In genomic region chr10:44454753-44455152, GRCm38 (mm10) we compare ENCODE assay signal across 14 mouse cellular contexts.
DNase-seq lines count a peak whose midpoint lies in the region; ATAC-seq and TF ChIP-seq lines count a peak whose summit lies in the region.
"Had no signal": no experiment of that assay in that cellular context is flagged by ENCODE, and none has a peak within 500 bp of the region (broad histone marks: within the 10 kb centered on the region; RNA-seq: fewer than 3 reads in every experiment).

No protein-coding gene starts in this region.

- H3K27me3 ChIP-seq in lung, postnatal 0 days (replicated peaks; ENCODE audit: insufficient read depth, low read length), result no peaks in the 10 kb centered on the region
- no peaks in the 10 kb centered on the region for H3K27me3 ChIP-seq in intestine, embryonic 15.5 days (replicated peaks)
- peaks cover 56% of the 10 kb centered on the region for H3K27me3 ChIP-seq in forebrain, embryonic 12.5 days

- H3K4me2 ChIP-seq in lung, postnatal 0 days (replicated peaks; ENCODE audit: low read depth, low read length), result peak overlapping the region; percentile 22
- H3K4me2 ChIP-seq in intestine, embryonic 15.5 days (replicated peaks), result peak overlapping the region; percentile 51
- H3K4me2 ChIP-seq in forebrain, embryonic 12.5 days, result no peak overlapping the region
- H3K4me2 ChIP-seq: forebrain, embryonic 13.5 days; hindbrain, embryonic 14.5 days had no signal

- no peak for TF ChIP-seq EP300 in lung, postnatal 0 days (IDR thresholded peaks at IDR 0.05)

- peak; percentile 42 for DNase-seq in heart, adult 11 months
- no peak for DNase-seq in heart, adult 9 months (ENCODE audit: low spot score in 2 of 2)
- DNase-seq in lung, postnatal 0 days (ENCODE audit: low spot score), result peak; percentile 27
- no peak for DNase-seq in lung, postnatal 10 days
- peak; percentile 60 for DNase-seq in yolk sac, embryonic 10.5 days (ENCODE audit: low spot score)
- no peak for DNase-seq in cerebellum, postnatal 14 days
- DNase-seq: cerebellum, postnatal 36 days; heart, adult 18-20 months; lung, postnatal 14 days; thymus, adult 2 months had no signal

- H3K36me3 ChIP-seq in lung, postnatal 0 days (ENCODE audit: insufficient read depth, low read length), result no peaks in the 10 kb centered on the region
- no peaks in the 10 kb centered on the region for H3K36me3 ChIP-seq in intestine, embryonic 15.5 days
- no peaks in the 10 kb centered on the region for H3K36me3 ChIP-seq in forebrain, embryonic 12.5 days (replicated peaks)

- WGBS in lung, postnatal 0 days, result 53% methylated on average over 4 of the region's 4 CpGs
- WGBS in intestine, embryonic 15.5 days, result 49% methylated on average over 4 of the region's 4 CpGs
- 83% methylated on average over 4 of the region's 4 CpGs for WGBS in forebrain, embryonic 12.5 days

- no peak overlapping the region for H3K4me3 ChIP-seq in lung, postnatal 0 days (ENCODE audit: low read depth, low read length)
- H3K4me3 ChIP-seq in intestine, embryonic 15.5 days (replicated peaks), result peak overlapping the region; percentile 48
- no peak overlapping the region for H3K4me3 ChIP-seq in forebrain, embryonic 12.5 days (replicated peaks)
- H3K4me3 ChIP-seq: forebrain, embryonic 13.5 days had no signal

- no peaks in the 10 kb centered on the region for H3K9me3 ChIP-seq in lung, postnatal 0 days (ENCODE audit: low read length)
- H3K9me3 ChIP-seq in intestine, embryonic 15.5 days, result no peaks in the 10 kb centered on the region
- no peaks in the 10 kb centered on the region for H3K9me3 ChIP-seq in forebrain, embryonic 12.5 days
- H3K9me3 ChIP-seq: forebrain, embryonic 13.5 days had no signal

- no peak for ATAC-seq in lung, postnatal 0 days
- peak; percentile 69 for ATAC-seq in intestine, embryonic 15.5 days
- ATAC-seq in forebrain, embryonic 12.5 days (ENCODE audit: low FRiP score), result no peak
- ATAC-seq: forebrain, embryonic 13.5 days had no signal

- no peaks in the 10 kb centered on the region for H3K4me1 ChIP-seq in lung, postnatal 0 days (ENCODE audit: insufficient read depth, low read depth, low read length)
- peaks cover 11% of the 10 kb centered on the region; the same call in 1 of the 2 replicates for H3K4me1 ChIP-seq in intestine, embryonic 15.5 days (replicated peaks)
- peaks cover 22% of the 10 kb centered on the region for H3K4me1 ChIP-seq in forebrain, embryonic 12.5 days

- no peak overlapping the region for H3K9ac ChIP-seq in lung, postnatal 0 days (replicated peaks; ENCODE audit: low read depth)
- 0 out of 2 replicates have a peak overlapping the region, but pooled peaks have one; percentile 17 for H3K9ac ChIP-seq in intestine, embryonic 15.5 days
- H3K9ac ChIP-seq in forebrain, embryonic 12.5 days, result no peak overlapping the region
- H3K9ac ChIP-seq: forebrain, embryonic 13.5 days; hindbrain, embryonic 14.5 days had no signal

- TF ChIP-seq CTCF in lung, postnatal 0 days (IDR thresholded peaks at IDR 0.05), result peak; percentile 37; the same call in 1 of the 2 replicates

- H3K27ac ChIP-seq in lung, postnatal 0 days (ENCODE audit: low read length), result no peak overlapping the region
- H3K27ac ChIP-seq in intestine, embryonic 15.5 days, result 0 out of 2 replicates have a peak overlapping the region, but pooled peaks have one; percentile 59
- H3K27ac ChIP-seq in forebrain, embryonic 12.5 days, result no peak overlapping the region
- H3K27ac ChIP-seq: forebrain, embryonic 13.5 days; hindbrain, embryonic 14.5 days had no signal

Comparison
In these comparisons a context has a peak if more than half of its experiments do, and no peak if none do; other contexts are left out.
1. DNase-seq: peak in heart, adult 11 months (single experiment), lung, postnatal 0 days (single experiment) and yolk sac, embryonic 10.5 days (single experiment); none in heart, adult 9 months (0 of 2), lung, postnatal 10 days (single experiment) and cerebellum, postnatal 14 days (0 of 2).